Mouse (Mus musculus) liver, embryonic 14.5 days (tissue): ENCODE data around the gene Aamp. TPM values are rescaled to one million over a fixed set of nuclear protein-coding genes. Genes with fewer than 3 reads are reported as not detected.

Source experiments
- ATAC-seq: fragments of 200-750 bp; cut with Nextera tagmentation; 2 replicates; pipeline ENCODE4 v1.8.0; 2017; ENCODE audit warnings: moderate number of reproducible peaks, mild to moderate bottlenecking, moderate library complexity; ENCODE audit not compliant: insufficient read depth
- DNase-seq, 3 experiments: peaks; one replicate each; pipeline ENCODE4 v3.0.0-alpha.2; 2012 to 2013; ENCODE audit warnings: low read depth in 3 of 3, low spot score in 3 of 3
- H3K27ac ChIP-seq: fragments of 300-500 bp; sonication (generic); 2 replicates; pipeline ENCODE4 v1.5.1; 2014; ENCODE audit warnings: moderate library complexity, mild to moderate bottlenecking, control low read depth, inconsistent platforms
- H3K27me3 ChIP-seq: fragments of 300-500 bp; sonication (generic); 2 replicates; pipeline ENCODE4 v1.6.1; 2014; ENCODE audit warnings: mild to moderate bottlenecking, low read length, moderate library complexity; ENCODE audit not compliant: control insufficient read depth, insufficient read depth
- H3K36me3 ChIP-seq: fragments of 300-500 bp; sonication (generic); replicated peaks from 2 replicates; pipeline ENCODE4 v1.6.1; 2014; ENCODE audit warnings: low read depth; ENCODE audit not compliant: control insufficient read depth, insufficient read depth
- H3K4me1 ChIP-seq, 2 experiments: fragments of 200-500 bp in 1 of 2; fragments of 300-500 bp in 1 of 2; sonication (generic) in 1 of 2; replicated peaks; 2 replicates each; pipeline ENCODE4 v1.6.1; 2012 to 2014; ENCODE audit warnings: antibody characterized with exemption in 1 of 2, inconsistent platforms in 1 of 2, low read length in 1 of 2; ENCODE audit not compliant: control insufficient read depth in 2 of 2, insufficient read depth in 2 of 2
- H3K4me2 ChIP-seq: fragments of 300-500 bp; sonication (generic); 2 replicates; pipeline ENCODE4 v1.6.1; 2014; ENCODE audit warnings: low read depth, mild to moderate bottlenecking, control low read depth, moderate library complexity
- H3K4me3 ChIP-seq, 2 experiments: fragments of 200-500 bp in 1 of 2; fragments of 300-500 bp in 1 of 2; sonication (generic) in 1 of 2; 2 replicates each; pipeline ENCODE4 v1.5.1; 2012 to 2014; ENCODE audit warnings: low read depth in 2 of 2, low read length in 2 of 2, mild to moderate bottlenecking in 2 of 2, control low read depth in 1 of 2, inconsistent platforms in 1 of 2, moderate library complexity in 1 of 2; ENCODE audit not compliant: insufficient read depth in 1 of 2
- H3K9ac ChIP-seq: fragments of 300-500 bp; sonication (generic); replicated peaks from 2 replicates; pipeline ENCODE4 v1.6.1; 2014; ENCODE audit warnings: mild to moderate bottlenecking, control low read depth, moderate library complexity
- H3K9me3 ChIP-seq: fragments of 300-500 bp; sonication (generic); 2 replicates; pipeline ENCODE4 v1.6.1; 2016; ENCODE audit warnings: low read length, mixed read lengths; ENCODE audit not compliant: control insufficient read depth
- CTCF ChIP-seq: IDR thresholded peaks from 2 replicates; pipeline ENCODE4 v1.5.1; 2016; ENCODE audit warnings: antibody characterized with exemption, low read depth, control low read depth
- EP300 ChIP-seq: IDR thresholded peaks from 2 replicates; pipeline ENCODE4 v1.6.1; 2016; ENCODE audit warnings: antibody characterized with exemption, low read depth
- WGBS: fragments of 180-500 bp; shearing (Covaris S2); extraction: QIAGEN DNeasy Blood & Tissue Kit; methylation state at CpG from one replicate; pipeline ENCODE4 v1.1.7; 2014; ENCODE audit not compliant: insufficient replicate concordance; 5-methylcytosine and 5-hydroxymethylcytosine counted together
- polyA plus RNA-seq, 2 experiments: library from polyadenylated mRNA; depleted of rRNA in 1 of 2; stranded (reverse) in 1 of 2; unstranded in 1 of 2; fragments of >200 nt; fragmentation: Nextera tagmentation in 1 of 2; extraction: Ambion mirVana in 1 of 2; gene quantifications; 2 replicates each; pipeline versions ENCODE4 v1.2.1 to v1.2.3; 2012 to 2014

Aamp gene
- polyA plus RNA-seq, 2 experiments = 55.8 to 84.4 TPM

DNA sequence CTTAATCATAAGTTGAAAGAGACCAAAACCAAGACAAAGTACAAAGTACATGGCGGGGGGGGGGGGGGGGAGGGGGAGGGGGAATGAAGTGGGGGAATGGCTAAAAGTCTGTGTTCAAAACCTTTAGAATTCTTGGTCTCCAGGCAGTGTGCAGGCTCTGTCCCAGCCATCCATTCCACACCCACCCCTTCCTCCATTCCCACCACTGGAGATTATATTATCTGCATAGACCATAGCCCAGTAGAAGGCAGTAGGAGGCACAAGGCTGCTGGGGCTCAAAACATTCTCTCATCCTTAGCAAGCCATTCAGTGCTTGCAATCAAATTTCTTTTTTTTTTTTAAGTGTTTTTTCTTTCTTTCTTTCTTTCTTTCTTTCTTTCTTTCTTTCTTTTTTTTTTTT, 53.5 kb downstream of the Aamp start:
- 50% methylated on average over 1 of the region's 1 CpGs for WGBS

DNA sequence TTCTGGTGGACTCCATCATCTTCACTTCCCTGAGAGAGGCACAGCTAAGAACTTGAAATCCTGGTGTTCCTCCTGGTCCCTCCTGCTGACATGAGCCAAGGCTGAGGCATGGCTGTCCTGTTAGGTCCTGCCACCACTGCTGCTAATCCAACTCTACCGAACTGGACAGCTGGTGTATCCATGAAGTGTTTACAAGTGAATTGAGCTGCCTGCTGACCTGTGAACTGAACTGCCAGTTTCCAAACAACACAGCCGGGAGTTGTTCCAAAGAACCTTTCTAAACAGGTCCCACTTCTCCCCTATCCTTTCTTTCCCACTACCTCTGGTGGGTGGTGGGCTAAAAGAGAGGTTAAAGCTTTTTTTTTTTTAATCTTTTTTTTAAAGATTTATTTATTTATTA, 54.6 kb downstream of the Aamp start:
- H3K4me2 ChIP-seq = no peak overlapping the region
- H3K4me1 ChIP-seq = peaks cover 2 to 8% of the 10 kb centered on the region in 2 experiments; a peak in 3 of 4 replicates
- no peak overlapping the region for H3K9ac ChIP-seq
- ATAC-seq (no peak), DNase-seq (no peak)
- no peak overlapping the region for H3K4me3 ChIP-seq
- H3K27me3 ChIP-seq = no peaks in the 10 kb centered on the region
- no peaks in the 10 kb centered on the region for H3K36me3 ChIP-seq
- TF ChIP-seq EP300 (no peak), CTCF (no peak)
- 66% methylated on average over 2 of the region's 2 CpGs for WGBS
- H3K9me3 ChIP-seq = no peaks in the 10 kb centered on the region
- no peak overlapping the region for H3K27ac ChIP-seq

More for the DNA sequence above, 53.5 kb downstream of the Aamp start:
- no peak overlapping the region for H3K9ac ChIP-seq
- no peak overlapping the region for H3K4me3 ChIP-seq
- no peaks in the 10 kb centered on the region for H3K9me3 ChIP-seq
- TF ChIP-seq EP300 (no peak), CTCF (no peak)
- H3K27ac ChIP-seq = no peak overlapping the region
- H3K4me1 ChIP-seq = peaks cover 2 to 8% of the 10 kb centered on the region in 2 experiments; a peak in 3 of 4 replicates
- H3K27me3 ChIP-seq = no peaks in the 10 kb centered on the region
- no peaks in the 10 kb centered on the region for H3K36me3 ChIP-seq
- ATAC-seq (no peak), DNase-seq (no peak)
- H3K4me2 ChIP-seq = no peak overlapping the region

Other genes starting within 250 kb of the Aamp start
- 7.2 and 8.7 TPM in 2 replicates for gene Tns1, start 160.3 kb downstream of the Aamp start, polyA plus RNA-seq (2012; rRNA removed)
- gene Tns1, start 160.3 kb downstream of the Aamp start, polyA plus RNA-seq (2014; fragmentation: Nextera tagmentation; extraction: Ambion mirVana) = 15.7 and 20.8 TPM in 2 replicates
- gene Rufy4, start 159.2 kb downstream of the Aamp start, polyA plus RNA-seq (2012; rRNA removed) = 0.02 and 0.09 TPM in 2 replicates
- gene Rufy4, start 159.2 kb downstream of the Aamp start, polyA plus RNA-seq (2014; fragmentation: Nextera tagmentation; extraction: Ambion mirVana) = 0.04 TPM in 1 of 2 replicates, not detected in the other
- 0.59 and 0.76 TPM in 2 replicates for gene Cxcr2, start 130.7 kb downstream of the Aamp start, polyA plus RNA-seq (2012; rRNA removed)
- 0.44 and 0.51 TPM in 2 replicates for gene Cxcr2, start 130.7 kb downstream of the Aamp start, polyA plus RNA-seq (2014; fragmentation: Nextera tagmentation; extraction: Ambion mirVana)
- not detected in 2 replicates for gene Cxcr1, start 90.1 kb downstream of the Aamp start, polyA plus RNA-seq (2012; rRNA removed)
- not detected in 2 replicates for gene Cxcr1, start 90.1 kb downstream of the Aamp start, polyA plus RNA-seq (2014; fragmentation: Nextera tagmentation; extraction: Ambion mirVana)
- 58.8 and 95.3 TPM in 2 replicates for gene Arpc2, start 48.7 kb downstream of the Aamp start, polyA plus RNA-seq (2012; rRNA removed)
- 157 and 160 TPM in 2 replicates for gene Arpc2, start 48.7 kb downstream of the Aamp start, polyA plus RNA-seq (2014; fragmentation: Nextera tagmentation; extraction: Ambion mirVana)
- 0.57 and 1.0 TPM in 2 replicates for gene Gpbar1, start 6.2 kb downstream of the Aamp start, polyA plus RNA-seq (2012; rRNA removed)
- 0.56 and 1.1 TPM in 2 replicates for gene Gpbar1, start 6.2 kb downstream of the Aamp start, polyA plus RNA-seq (2014; fragmentation: Nextera tagmentation; extraction: Ambion mirVana)
- gene Pnkd, start 192 bp upstream of the Aamp start, polyA plus RNA-seq (2012; rRNA removed) = 16.8 and 17.8 TPM in 2 replicates
- 42.1 and 42.6 TPM in 2 replicates for gene Pnkd, start 192 bp upstream of the Aamp start, polyA plus RNA-seq (2014; fragmentation: Nextera tagmentation; extraction: Ambion mirVana)
- 6.7 and 10.5 TPM in 2 replicates for gene Tmbim1, start 20.9 kb upstream of the Aamp start, polyA plus RNA-seq (2012; rRNA removed)
- gene Tmbim1, start 20.9 kb upstream of the Aamp start, polyA plus RNA-seq (2014; fragmentation: Nextera tagmentation; extraction: Ambion mirVana) = 10.1 and 11.7 TPM in 2 replicates
- gene Catip, start 77.4 kb upstream of the Aamp start, polyA plus RNA-seq (2012; rRNA removed) = 0.05 and 0.10 TPM in 2 replicates
- not detected in 2 replicates for gene Catip, start 77.4 kb upstream of the Aamp start, polyA plus RNA-seq (2014; fragmentation: Nextera tagmentation; extraction: Ambion mirVana)
- 9.2 and 13.7 TPM in 2 replicates for gene Slc11a1, start 90.5 kb upstream of the Aamp start, polyA plus RNA-seq (2012; rRNA removed)
- 8.3 and 8.7 TPM in 2 replicates for gene Slc11a1, start 90.5 kb upstream of the Aamp start, polyA plus RNA-seq (2014; fragmentation: Nextera tagmentation; extraction: Ambion mirVana)
- 36.0 and 39.6 TPM in 2 replicates for gene Ctdsp1, start 106.8 kb upstream of the Aamp start, polyA plus RNA-seq (2012; rRNA removed)
- 37.6 and 40.3 TPM in 2 replicates for gene Ctdsp1, start 106.8 kb upstream of the Aamp start, polyA plus RNA-seq (2014; fragmentation: Nextera tagmentation; extraction: Ambion mirVana)
- 0.39 and 0.62 TPM in 2 replicates for gene Vil1, start 124.6 kb upstream of the Aamp start, polyA plus RNA-seq (2012; rRNA removed)
- gene Vil1, start 124.6 kb upstream of the Aamp start, polyA plus RNA-seq (2014; fragmentation: Nextera tagmentation; extraction: Ambion mirVana) = 0.40 and 0.50 TPM in 2 replicates
- gene Cnot9, start 221.3 kb upstream of the Aamp start, polyA plus RNA-seq (2012; rRNA removed) = 18.4 and 23.8 TPM in 2 replicates
- gene Cnot9, start 221.3 kb upstream of the Aamp start, polyA plus RNA-seq (2014; fragmentation: Nextera tagmentation; extraction: Ambion mirVana) = 39.7 and 42.4 TPM in 2 replicates